Mouse (Mus musculus): ENCODE results near the gene Gabpb2.
"Not testable (repeated sequence)": the region's sequence is repeated elsewhere in the genome, so short reads cannot be mapped to it uniquely, and the experiment has no call there.

DNA sequence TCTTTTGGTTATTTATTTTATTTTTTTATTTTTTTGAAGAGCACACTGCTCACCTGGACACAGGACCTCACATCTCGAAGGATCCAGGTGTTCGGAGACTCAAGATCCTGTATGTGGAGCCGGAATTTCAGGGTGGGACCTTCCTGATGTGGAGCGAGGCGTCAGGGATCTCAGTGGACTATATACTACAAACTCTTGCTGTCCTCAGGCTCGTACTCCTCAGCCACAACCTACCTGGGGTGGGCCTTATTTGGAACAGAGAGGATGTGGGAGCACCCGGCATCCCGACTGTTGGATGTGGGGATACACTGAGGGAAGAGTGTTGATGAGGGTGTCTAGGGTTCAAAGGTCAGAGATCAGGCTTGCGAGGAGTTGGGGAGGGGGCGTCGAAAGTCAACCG lies 83.6 kb downstream of the Gabpb2 start:
- not testable (repeated sequence) for TF ChIP-seq EP300 (IDR thresholded peaks at IDR 0.05; ENCODE audit: insufficient read depth, low read depth, low read length); CTCF (IDR thresholded peaks at IDR 0.05; ENCODE audit: low read depth, low read length)

Data from ES-Bruce4 (cell line).